Comparison of ENCODE assay signal across 27 mouse cellular contexts in genomic region chr8:33029453-33029852, GRCm38 (mm10).
"Had no signal": no experiment of that assay in that cellular context is flagged by ENCODE, and none has a peak within 500 bp of the region (broad histone marks: within the 10 kb centered on the region; RNA-seq: fewer than 3 reads in every experiment).

No protein-coding gene starts in this region.

- H3K36me3 ChIP-seq: embryonic facial prominence, embryonic 10.5 days; embryonic facial prominence, embryonic 12.5 days; embryonic facial prominence, embryonic 13.5 days; embryonic facial prominence, embryonic 15.5 days; forebrain, embryonic 10.5 days; forebrain, embryonic 12.5 days; forebrain, embryonic 15.5 days had no signal

- H3K4me2 ChIP-seq: embryonic facial prominence, embryonic 12.5 days; embryonic facial prominence, embryonic 13.5 days; embryonic facial prominence, embryonic 15.5 days; forebrain, embryonic 12.5 days; forebrain, embryonic 13.5 days; forebrain, embryonic 15.5 days had no signal

- ATAC-seq: forebrain, embryonic 13.5 days; forebrain, embryonic 14.5 days; forebrain, embryonic 15.5 days; forebrain, embryonic 16.5 days; forebrain, postnatal 0 days had no signal

- H3K4me3 ChIP-seq: embryonic facial prominence, embryonic 10.5 days; embryonic facial prominence, embryonic 12.5 days; embryonic facial prominence, embryonic 13.5 days; embryonic facial prominence, embryonic 15.5 days; erythroblast, embryonic 14.5 days; forebrain, embryonic 10.5 days; forebrain, embryonic 12.5 days; forebrain, embryonic 13.5 days; forebrain, embryonic 15.5 days; gastrocnemius, adult 2 months; heart, adult 2 months had no signal

- H3K9ac ChIP-seq: embryonic facial prominence, embryonic 12.5 days; embryonic facial prominence, embryonic 13.5 days; embryonic facial prominence, embryonic 15.5 days; forebrain, embryonic 12.5 days; forebrain, embryonic 13.5 days; forebrain, embryonic 15.5 days; forebrain, postnatal 0 days had no signal

- H3K27me3 ChIP-seq: embryonic facial prominence, embryonic 12.5 days; embryonic facial prominence, embryonic 13.5 days; embryonic facial prominence, embryonic 15.5 days; forebrain, embryonic 12.5 days; forebrain, embryonic 13.5 days; forebrain, embryonic 15.5 days had no signal

- H3K4me1 ChIP-seq: embryonic facial prominence, embryonic 10.5 days; embryonic facial prominence, embryonic 12.5 days; embryonic facial prominence, embryonic 13.5 days; embryonic facial prominence, embryonic 15.5 days; forebrain, embryonic 15.5 days had no signal

- H3K27ac ChIP-seq: embryonic facial prominence, embryonic 10.5 days; embryonic facial prominence, embryonic 12.5 days; embryonic facial prominence, embryonic 13.5 days; embryonic facial prominence, embryonic 15.5 days; forebrain, embryonic 10.5 days; forebrain, embryonic 12.5 days; forebrain, embryonic 13.5 days; forebrain, embryonic 15.5 days; gastrocnemius, adult 2 months; heart, adult 2 months had no signal

- DNase-seq: cerebellum, adult 9-10 months; cerebellum, adult 9-11 months; cerebellum, postnatal 10 days; cerebellum, postnatal 14 days; cerebellum, postnatal 25 days; cerebellum, postnatal 36 days; embryo, embryonic 11 days; forebrain, postnatal 0 days; gastrocnemius, adult 2 months; gastrocnemius, postnatal 10 days; gastrocnemius, postnatal 14 days; gastrocnemius, postnatal 25 days; gastrocnemius, postnatal 36 days; heart, adult 11 months; heart, adult 18-20 months; heart, adult 2 months had no signal

- H3K9me3 ChIP-seq: embryonic facial prominence, embryonic 10.5 days; embryonic facial prominence, embryonic 12.5 days; embryonic facial prominence, embryonic 13.5 days; embryonic facial prominence, embryonic 15.5 days; forebrain, embryonic 10.5 days; forebrain, embryonic 12.5 days; forebrain, embryonic 13.5 days; forebrain, embryonic 15.5 days had no signal
